Mouse (Mus musculus) small intestine, adult 2 months (tissue): ENCODE results near the gene B4galnt1.

ENCODE experiments used
- CTCF ChIP-seq: fragments of 200-500 bp; IDR thresholded peaks from 2 replicates; pipeline ENCODE4 v1.5.1; 2012; ENCODE audit warnings: low read depth, mild to moderate bottlenecking, control low read depth, inconsistent platforms, low read length, moderate library complexity, mixed read lengths; ENCODE audit not compliant: insufficient replicate concordance, insufficient read length; ENCODE audit errors: extremely low read depth
- POLR2A ChIP-seq: fragments of 200-500 bp; IDR thresholded peaks from 2 replicates; pipeline ENCODE4 v1.6.1; 2012; ENCODE audit warnings: low read depth, mild to moderate bottlenecking, control low read depth, inconsistent platforms, low read length, moderate library complexity

GRCm38 (mm10) chr10:127218339-127218738, 53.3 kb downstream of the B4galnt1 start:
- no peak for TF ChIP-seq CTCF
- TF ChIP-seq POLR2A = no peak
